Mouse (Mus musculus) heart, adult 2 months (tissue): ENCODE results near the gene Gm20605.

Experiments
- CTCF ChIP-seq: fragments of 200-600 bp; IDR thresholded peaks from 2 replicates; pipeline ENCODE4 v1.8.1; 2022; ENCODE audit warnings: antibody characterized with exemption, mild to moderate bottlenecking, moderate library complexity
- EP300 ChIP-seq: fragments of 200-500 bp; IDR thresholded peaks from 2 replicates; pipeline ENCODE4 v1.6.1; 2011; ENCODE audit warnings: low read depth, low read length, control low read depth; ENCODE audit not compliant: insufficient read depth
- POLR2A ChIP-seq: fragments of 200-500 bp; IDR thresholded peaks from 2 replicates; pipeline ENCODE4 v1.6.1; 2011; ENCODE audit warnings: mild to moderate bottlenecking, low read depth, low read length, control low read depth; ENCODE audit not compliant: insufficient read depth

- TF ChIP-seq EP300 (no peak), CTCF (no peak), POLR2A (no peak)
Observed at GRCm38 (mm10) chr5:137690531-137690930, 61.6 kb downstream of the Gm20605 start.
